Mouse (Mus musculus): ENCODE data around the gene Itga9.

The Itga9 gene

DNA sequence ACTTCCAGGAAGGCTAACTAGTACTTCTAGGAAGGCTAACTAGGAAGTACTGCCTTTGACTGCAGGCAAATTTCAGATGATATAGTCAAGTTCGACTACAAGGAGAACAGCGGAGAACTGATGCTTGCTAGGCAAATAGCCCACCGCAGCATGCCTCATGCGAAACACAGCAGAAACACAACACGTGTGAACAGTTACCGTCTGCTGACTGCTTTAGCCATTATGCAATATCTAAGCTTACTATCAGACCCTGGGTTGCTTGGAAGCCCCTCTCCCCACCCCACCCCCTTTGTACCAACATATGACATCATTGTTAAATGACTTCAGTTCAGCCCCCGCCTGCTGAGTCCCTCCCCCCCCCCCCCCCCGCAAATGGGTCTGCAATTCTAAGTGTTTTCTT is 123.7 kb downstream of the Itga9 start:
- DNase-seq = no peak

- no peak for DNase-seq
Observed at GRCm38 (mm10) chr9:118730871-118731390, 124.4 kb downstream of the Itga9 start.

DNA sequence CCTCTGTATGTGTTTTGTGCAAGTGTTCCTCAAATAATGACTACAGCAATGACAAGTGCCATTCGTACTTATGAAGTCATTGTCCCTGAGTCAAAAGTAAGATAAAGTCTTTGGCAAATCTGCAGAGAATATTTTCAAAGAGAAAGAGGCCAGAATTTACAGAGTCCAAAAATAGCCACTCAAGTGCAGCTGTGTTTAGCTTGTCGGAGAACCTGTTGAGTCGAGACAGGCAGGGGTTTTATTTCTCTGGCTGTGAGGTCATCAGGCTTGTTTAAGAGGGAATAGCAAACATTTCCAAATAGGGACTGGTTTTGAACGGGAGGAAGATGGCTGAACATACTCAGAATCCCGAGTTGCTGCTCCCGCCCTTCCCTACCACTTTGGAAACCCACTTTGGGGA is 125.2 kb downstream of the Itga9 start:
- DNase-seq = no peak

DNA sequence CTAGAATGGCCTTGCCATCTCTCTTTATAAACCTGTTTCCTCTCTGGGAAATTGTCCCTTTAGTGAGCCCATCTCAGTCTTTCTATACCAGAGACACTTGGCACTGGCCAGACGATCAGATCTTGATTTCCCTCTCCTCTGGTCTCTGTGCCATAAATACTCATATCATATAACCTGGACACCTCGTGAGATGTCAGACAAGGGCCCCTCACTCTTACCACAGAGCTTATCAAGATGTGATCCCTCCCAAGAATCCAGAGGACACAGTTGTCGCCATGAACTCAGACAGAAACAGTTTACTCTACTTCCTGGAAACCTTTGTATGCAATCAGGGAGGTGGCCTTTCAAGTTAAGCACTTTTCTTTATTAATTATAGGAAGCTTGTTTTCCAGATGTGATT is 127.1 kb downstream of the Itga9 start:
- DNase-seq = no peak

DNA sequence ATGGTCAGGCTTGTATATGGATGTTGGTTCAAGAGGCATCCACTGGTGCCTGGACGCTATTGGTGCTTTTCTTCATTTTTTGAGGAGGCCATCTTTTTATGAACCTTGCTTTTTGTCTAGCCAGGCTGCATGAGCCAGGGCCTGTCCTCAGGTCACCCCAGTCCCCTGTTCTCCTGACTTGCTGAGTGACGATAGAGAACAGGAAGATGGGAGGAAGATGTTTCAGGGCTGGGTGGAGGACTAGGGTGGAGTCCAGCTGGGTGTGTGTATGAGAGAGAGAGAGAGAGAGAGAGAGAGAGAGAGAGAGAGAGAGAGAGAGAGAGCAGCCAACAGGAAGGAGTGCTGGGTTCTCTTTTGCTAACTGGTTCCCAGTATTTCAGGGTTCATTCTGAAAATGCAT is 130.6 kb downstream of the Itga9 start:
- no peak for DNase-seq

GRCm38 (mm10) chr9:118737601-118738137 is 131.2 kb downstream of the Itga9 start:
- DNase-seq = no peak

DNA sequence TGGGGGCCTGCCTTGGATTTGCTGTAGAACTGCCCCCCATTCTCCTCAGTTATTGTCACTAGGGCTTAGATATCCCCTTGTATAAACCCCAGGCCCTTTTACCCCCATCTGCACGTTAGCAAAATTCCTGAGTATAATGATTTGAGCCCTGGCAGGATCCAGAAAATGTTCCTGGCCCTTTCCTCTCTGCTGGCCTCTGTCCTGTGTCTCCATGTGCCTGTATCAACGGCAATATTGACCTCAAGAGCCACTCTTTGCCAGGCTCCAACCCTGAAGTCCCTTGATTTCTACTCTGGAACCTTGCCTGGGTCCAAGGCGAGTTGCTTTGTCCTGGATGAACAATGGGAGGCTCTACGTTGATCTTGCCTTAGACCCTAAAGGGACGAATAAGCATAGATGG is 131.8 kb downstream of the Itga9 start:
- DNase-seq = no peak

- DNase-seq = no peak
Observed at GRCm38 (mm10) chr9:118739071-118739470, 132.6 kb downstream of the Itga9 start.

GRCm38 (mm10) chr9:118739659-118740058 is 133.2 kb downstream of the Itga9 start:
- DNase-seq = no peak

GRCm38 (mm10) chr9:118741268-118741667 is 134.8 kb downstream of the Itga9 start:
- DNase-seq = no peak

- no peak for DNase-seq
Observed at GRCm38 (mm10) chr9:118749335-118749949, 143.0 kb downstream of the Itga9 start.

DNA sequence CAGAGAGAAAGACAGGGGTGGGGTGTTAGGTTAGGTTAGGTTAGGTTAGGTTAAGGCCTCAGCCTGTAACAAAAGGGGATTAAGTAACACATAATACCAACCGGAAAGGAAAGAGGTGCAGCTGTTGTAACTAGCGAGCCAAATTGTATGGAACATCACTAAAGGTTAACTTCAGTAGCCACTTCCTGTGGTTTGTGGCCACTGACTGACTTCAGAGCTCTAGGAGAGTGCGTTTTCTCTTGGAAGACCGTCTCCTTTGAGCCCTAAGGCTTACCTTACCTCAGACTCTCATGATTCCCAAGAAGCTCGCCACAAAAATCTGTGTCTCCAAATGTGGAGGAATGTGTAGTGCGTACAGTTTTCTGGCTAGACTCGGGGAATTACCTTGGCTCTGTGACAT is 144.3 kb downstream of the Itga9 start:
- DNase-seq = no peak

GRCm38 (mm10) chr9:118752376-118752775 is 145.9 kb downstream of the Itga9 start:
- no peak for DNase-seq

DNA sequence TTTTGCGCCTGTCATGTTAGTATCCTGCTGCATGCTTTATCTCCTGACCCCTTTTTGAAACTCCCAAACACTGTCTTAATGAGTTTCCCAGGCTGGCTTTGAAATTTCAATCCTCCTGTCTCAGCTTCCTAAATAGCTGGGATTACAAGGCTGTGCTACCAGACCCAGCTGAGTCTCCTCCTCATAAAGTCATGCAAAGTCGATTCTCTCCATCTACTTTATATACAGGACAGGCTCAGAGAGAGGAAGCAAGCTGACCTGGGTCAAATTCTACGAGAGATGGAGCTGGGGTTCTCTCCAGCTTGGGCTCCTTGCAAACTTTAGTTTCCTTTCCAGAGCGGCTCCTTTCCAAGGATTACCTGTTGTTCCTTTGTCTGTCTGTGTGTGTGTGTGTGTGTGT is 153.0 kb downstream of the Itga9 start:
- no peak for DNase-seq

DNA sequence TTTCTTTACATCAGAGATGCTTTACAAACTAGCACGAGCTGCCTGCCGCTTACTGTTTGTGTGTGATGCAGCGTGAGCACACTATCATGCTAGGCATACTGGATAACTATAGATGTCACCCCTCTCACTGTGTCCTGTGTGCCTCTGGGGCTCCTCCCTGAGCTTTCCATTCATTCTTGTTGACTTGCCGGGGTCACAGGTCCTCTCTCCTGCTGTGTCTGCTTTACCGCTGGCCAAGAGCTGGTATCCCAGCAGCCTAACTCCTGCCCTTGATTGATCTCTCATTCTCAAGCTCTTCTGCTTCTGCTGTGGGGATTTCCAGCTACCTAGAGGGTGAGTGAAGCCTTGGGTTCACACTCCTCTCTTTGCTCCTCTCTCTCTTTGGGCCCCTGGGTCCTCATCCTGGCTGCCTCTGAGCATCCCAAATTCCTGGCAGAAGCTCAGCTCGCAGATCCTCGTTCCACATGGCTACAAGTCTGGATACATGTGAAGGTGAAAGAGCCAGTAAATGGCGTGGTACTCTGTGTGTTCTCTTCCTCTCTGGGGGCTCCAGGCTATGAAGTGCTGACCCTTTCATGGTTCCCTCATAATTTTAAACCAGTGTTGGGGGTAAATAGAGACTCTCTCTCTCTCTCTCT is 155.6 kb downstream of the Itga9 start:
- DNase-seq = no peak

GRCm38 (mm10) chr9:118762759-118763158 is 156.3 kb downstream of the Itga9 start:
- peak in 1 of 2 experiments; percentile 9 for DNase-seq

GRCm38 (mm10) chr9:118763203-118763602 is 156.7 kb downstream of the Itga9 start:
- no peak for DNase-seq

DNA sequence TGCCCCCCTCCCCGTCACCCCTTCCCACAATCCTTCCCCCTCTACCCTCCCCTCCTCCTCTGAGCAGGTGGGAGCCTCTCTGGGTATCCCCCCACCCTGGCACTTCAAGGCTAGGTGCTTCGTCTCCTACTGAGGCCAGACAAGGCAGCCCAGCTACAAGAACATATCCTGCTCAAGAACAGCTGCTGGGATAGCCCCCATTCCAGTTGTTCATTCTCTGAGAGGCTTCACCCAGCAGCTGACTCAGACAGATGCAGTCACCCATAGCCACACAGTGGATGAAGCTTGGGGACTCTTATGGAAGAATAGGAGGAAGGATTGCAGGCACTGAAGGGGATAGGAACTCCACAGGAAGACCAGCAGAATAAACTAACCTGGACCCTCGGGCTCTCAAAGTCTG is 157.2 kb downstream of the Itga9 start:
- DNase-seq = no peak

GRCm38 (mm10) chr9:118765059-118765458 is 158.6 kb downstream of the Itga9 start:
- DNase-seq = no peak

DNA sequence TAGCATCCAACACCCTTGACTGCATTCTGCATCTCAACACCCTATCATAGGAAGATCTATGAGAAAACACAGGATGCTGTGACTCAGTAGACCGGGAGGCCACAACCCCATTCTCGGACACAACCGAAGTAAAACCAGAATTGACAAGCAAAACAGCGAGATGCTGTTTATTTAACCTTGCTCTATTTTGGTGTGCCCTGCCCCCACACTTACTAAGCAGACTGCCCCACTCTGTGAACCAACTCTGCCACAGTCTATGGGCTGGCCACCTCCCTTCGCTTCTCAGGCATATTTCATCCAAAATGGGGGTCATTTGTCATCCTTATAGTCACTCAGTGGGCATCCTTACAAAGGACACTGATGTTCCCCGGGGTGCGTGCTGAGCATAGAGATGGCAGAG is 160.5 kb downstream of the Itga9 start:
- DNase-seq = no peak

DNA sequence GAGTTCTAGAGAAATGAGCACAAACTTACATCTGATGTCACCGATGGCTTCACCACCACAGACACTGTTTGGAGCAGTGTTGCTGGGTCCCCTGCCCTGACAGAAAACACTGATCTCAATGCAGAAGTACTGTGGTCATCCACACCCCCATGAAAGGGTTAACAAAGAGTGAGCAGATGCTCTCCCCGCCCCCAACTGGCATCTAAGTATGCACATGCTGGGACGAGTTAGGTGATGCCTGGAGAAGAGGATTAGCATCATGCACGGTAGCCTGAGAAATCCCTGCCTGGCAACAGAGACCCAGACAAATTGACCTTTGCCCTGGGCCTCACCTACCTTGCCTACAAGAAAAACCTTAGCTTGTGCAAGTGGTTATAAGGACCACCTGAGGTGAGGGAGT is 162.1 kb downstream of the Itga9 start:
- no peak for DNase-seq

GRCm38 (mm10) chr9:118770366-118770765 is 163.9 kb downstream of the Itga9 start:
- no peak for DNase-seq

GRCm38 (mm10) chr9:118774676-118775075 is 168.2 kb downstream of the Itga9 start:
- no peak for DNase-seq

DNA sequence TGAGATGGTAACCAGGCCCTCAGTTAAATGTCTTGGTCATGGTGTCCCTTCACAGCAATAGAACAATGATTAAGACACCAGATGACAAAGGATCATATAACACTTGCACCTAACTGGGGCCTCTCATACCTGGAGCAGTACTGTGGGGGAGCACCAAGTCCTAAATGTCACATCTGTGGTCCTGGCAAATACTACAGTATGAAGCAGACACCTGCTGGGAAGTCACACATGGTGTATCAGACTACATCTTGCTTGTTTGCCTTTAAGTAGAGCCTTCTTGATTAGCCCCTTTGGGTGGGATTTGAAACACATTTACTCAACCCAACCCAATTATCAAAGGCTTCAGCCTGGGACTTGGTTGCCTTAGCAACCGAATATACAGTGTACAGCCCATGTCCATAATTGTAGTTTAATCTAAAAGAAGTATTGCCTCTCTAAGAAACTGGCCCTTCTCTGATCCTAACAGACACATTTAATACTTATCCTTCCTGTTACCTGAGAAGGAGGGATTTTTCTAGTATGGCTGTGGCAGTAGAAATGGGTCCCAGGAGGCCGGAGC is 170.5 kb downstream of the Itga9 start:
- DNase-seq = no peak
